Mouse (Mus musculus): ENCODE results near the gene Cpne8.

The Cpne8 gene

DNA sequence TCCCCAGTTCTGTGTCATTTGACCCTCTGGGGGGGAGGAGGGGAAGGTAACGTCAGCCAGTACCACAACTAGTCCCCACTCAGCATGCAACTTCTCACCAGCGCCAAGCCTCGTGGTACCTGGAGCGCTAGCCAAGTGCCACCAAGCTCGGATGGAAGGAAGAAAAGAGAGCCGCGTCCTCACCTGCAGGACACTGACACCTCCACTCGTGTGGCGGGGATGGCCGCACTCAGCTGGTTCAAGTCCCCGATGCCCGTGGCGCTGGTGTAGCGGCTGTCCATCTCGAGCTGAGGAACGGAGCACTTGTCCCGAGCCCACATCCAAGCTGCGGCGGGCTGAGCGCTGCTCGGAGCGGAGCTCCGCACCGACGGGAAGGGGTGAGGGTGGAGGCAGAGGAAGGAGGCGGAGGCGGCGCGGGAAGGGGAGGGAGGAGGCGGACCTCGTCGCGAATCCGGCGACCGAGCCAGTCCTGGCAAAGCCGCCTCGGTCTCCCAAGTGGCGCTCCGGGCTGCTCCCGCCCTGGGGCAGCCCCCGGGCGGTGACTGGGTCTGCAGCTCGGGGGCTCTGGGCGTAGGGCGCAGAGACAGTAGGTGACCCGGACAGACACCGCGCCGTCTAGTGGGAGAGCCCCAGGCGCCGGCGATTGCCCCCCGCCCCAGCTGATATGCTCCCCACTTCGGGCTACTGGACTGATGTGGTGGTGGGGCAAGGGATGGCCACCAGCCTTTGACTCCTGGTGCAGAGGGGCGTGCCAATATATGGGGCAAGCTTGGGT is at the start of gene Cpne8:
Gene Cpne8, minus strand, starts transcription at position 448 of the 775 bp plus-strand sequence.
- peak; percentile 72 to 82 for DNase-seq (ENCODE audit: low spot score in 2 of 2)

GRCm38 (mm10) chr15:90717717-90718116 is 38.5 kb upstream of the Cpne8 start:
- DNase-seq (ENCODE audit: low spot score in 2 of 2) = peak; percentile 6 to 18

GRCm38 (mm10) chr15:90709296-90709695 is 30.1 kb upstream of the Cpne8 start:
- DNase-seq (ENCODE audit: low spot score in 2 of 2) = no peak

GRCm38 (mm10) chr15:90704314-90704713 is 25.1 kb upstream of the Cpne8 start:
- DNase-seq (ENCODE audit: low spot score in 2 of 2) = no peak

DNA sequence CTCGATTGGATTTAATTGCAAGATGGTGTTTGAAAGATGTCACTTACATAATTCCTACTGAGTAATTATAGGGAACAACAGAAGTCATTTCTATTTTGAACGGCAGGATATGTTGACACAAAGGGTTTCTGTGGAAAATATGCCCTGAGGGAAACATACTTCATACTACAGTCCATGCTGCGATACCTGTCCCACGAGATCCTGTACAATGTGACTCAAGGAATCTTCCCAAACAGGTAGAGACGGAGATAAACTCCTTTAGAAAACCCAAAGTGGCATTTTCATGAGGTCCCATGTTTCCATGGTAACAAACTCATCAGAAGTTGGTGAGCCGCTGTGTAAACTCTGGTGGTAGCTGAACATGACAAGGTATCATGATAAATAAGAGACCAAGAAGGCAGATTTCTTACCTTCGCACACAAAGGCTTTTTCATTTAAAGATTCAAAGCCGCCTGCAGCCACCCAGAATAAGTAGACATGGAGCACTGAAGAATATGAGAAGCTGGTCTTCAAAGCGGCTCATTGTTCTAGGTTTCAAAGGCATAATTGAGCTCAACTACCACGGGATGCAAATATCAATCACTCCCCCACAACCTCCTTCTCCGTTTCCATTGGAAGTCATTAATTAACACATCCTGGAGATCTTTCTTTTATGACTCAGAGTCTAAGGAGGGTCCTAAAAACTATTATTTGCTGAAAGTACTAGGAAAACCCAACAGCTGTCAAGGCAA is 24.4 kb upstream of the Cpne8 start:
- DNase-seq (ENCODE audit: low spot score in 2 of 2) = no peak

GRCm38 (mm10) chr15:90686770-90687169 is 7.5 kb upstream of the Cpne8 start:
- no peak for DNase-seq (ENCODE audit: low spot score in 2 of 2)

DNA sequence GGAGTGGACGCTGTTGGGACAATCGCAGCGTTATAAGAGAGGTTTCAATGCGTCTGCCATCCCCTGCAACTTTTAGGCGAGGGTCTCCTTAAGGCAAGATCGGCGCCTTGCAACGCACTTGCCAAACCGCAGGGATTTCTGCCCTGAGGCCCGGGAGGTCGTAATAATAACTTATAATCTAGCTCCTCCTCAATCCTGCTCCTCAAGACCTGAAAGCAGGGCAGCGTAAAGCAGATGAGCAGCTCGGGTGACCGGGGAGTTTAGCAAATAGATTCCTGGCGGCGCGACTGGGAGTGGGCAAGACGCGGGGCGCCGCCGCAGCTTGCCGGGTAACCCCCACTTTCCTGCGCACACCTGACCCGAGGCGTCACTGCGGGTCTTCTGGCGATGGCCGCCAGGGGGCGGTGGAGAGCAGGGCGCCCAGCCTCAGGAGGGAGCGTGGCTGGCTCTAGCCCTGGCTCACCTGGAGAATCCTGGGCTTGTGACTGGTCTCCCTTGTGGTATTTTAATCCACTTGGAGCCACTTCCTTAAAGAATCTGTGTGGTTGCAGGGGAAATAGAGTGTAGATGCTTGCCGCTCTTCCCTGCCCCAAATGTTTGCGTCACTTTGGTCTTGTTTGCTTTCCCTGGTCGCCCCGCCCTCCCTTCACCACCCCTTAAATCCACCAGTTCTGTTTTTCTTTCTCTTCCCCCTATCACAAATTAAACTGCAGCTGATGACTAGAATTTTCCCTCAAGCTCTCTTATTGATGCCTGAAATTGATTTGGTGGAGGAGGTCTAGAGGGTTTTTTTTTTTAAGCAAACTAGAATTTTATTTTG is 738 bp upstream of the Cpne8 start:
- DNase-seq (ENCODE audit: low spot score in 2 of 2) = peak; percentile 57 to 65

DNA sequence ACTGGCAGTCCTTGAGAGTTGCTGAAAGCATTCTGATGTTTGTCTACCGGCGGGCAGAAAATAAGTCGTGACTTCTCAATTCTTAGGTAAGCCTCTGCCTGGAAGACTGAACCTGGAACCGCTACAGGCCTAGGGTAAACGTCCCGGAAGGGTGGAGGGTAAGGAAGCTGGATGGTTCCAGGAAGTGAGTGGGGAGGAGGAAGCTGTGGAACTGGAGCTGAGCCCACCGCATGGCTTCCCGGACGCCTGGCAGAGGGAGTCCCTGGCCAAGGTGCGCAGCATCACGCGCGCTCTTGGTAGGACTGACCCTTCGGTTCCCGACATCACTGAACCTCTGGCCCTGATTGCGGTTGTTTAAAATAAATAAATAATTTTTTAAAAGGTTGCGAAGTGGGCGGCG is 744 bp downstream of the Cpne8 start:
- DNase-seq (ENCODE audit: low spot score in 2 of 2) = peak; percentile 26 to 47

DNA sequence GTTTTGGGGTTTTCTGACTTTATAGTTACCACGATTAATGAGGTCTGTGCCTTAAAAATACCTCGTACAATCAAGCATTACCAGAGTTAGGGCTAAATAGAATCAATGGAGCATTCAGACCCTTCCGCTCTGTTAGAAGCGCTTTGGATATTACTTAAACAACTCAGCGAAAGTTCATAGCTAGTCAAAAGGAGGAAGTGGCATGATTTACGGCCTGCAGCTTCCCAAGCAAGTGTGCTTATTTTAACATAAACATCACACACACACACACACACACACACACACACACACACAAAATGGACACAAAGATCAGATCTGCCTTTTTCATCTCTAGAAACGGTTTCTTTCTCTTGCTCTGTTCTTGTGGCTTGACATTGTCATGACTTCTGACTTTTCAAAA is 9.7 kb downstream of the Cpne8 start:
- DNase-seq (ENCODE audit: low spot score in 2 of 2) = no peak

- DNase-seq (ENCODE audit: low spot score in 2 of 2) = no peak
These were observed 12.3 kb downstream of the Cpne8 start for GRCm38 (mm10) chr15:90666893-90667292.

- no peak for DNase-seq (ENCODE audit: low spot score in 2 of 2)
These were observed 14.6 kb downstream of the Cpne8 start for GRCm38 (mm10) chr15:90664615-90665014.

DNA sequence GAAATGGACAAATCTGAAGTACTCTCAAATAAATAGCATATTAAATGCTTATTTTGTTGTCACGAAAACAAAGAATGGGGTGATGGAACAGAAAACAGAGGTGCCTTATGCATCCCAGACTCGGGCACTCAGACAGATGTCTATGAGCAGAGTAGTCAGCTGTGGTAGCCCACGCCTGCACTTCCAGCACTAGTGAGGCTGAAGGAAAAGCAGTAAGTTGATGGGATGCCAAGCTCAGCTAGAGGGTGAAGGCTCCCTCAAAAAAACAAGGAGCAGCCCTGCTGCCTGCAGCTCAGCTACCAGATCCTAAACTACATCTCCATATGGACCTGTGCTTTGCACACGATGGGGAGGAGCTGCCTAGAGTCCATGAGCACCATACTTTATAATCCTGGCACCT is 15.6 kb downstream of the Cpne8 start:
- no peak for DNase-seq (ENCODE audit: low spot score in 2 of 2)

DNA sequence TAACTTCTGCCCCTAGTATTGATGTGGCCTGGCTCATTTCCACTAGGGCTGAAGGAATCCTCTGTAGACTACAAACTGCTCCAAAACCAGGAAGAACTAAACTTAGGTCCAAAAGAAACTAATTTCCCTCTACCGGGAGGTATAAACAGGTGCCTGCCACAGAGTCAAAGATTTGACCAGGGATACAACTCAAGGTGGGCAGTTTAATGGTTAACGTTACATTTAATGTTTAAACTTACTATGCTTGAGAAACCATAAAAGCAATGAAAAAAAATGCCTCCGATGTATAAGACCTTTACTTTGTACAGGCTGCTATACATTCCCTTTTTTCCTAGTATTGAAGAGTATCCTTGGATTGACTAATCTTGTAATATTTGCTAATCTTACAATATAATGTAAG is 18.5 kb downstream of the Cpne8 start:
- DNase-seq (ENCODE audit: low spot score in 2 of 2) = no peak

DNA sequence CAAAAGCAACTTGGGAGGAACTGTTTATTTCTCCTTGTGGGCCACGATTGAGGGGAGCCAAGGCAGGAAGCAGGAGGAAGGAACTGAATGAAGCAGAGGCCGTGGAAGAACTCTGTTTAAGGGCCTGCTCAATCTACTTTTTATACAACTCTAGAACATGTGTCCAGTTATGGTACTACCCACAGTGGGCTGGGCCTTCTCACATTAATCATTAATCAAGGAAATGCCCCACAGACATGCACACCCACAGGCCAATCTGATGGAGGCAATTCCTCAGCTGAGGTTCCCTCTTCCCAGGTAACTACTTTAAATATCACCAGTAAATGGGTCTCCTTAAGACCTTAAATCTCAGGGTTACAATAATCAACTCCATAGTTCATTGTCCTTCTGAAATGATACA is 21.2 kb downstream of the Cpne8 start:
- no peak for DNase-seq (ENCODE audit: low spot score in 2 of 2)

- DNase-seq (ENCODE audit: low spot score in 2 of 2) = peak; percentile 20 to 44
These were observed 22.7 kb downstream of the Cpne8 start for GRCm38 (mm10) chr15:90656521-90656920.

- no peak for DNase-seq (ENCODE audit: low spot score in 2 of 2)
These were observed 32.1 kb downstream of the Cpne8 start for GRCm38 (mm10) chr15:90647011-90647577.

GRCm38 (mm10) chr15:90646326-90646725 is 32.9 kb downstream of the Cpne8 start:
- no peak for DNase-seq (ENCODE audit: low spot score in 2 of 2)

DNA sequence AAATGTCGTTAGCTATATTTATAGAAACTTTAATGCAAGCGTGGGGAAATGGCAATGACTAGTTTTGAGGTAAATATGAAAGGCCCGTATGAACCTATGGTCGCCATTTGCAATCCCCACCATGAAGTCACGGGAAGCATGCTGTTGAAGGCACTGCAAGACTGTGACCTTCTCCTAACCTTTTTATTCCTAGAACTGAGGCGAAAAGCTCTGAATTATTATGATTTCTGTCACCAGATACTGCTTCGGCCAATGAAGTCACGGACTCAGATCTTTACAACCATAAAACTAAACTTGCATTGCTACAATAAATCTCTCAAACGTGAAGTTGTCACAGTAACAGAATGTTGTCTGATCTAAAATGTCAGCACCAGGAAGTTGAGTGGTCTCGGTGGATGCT is 33.4 kb downstream of the Cpne8 start:
- DNase-seq (ENCODE audit: low spot score in 2 of 2) = no peak

GRCm38 (mm10) chr15:90624201-90624600 is 55.0 kb downstream of the Cpne8 start:
- DNase-seq (ENCODE audit: low spot score in 2 of 2) = no peak

- DNase-seq (ENCODE audit: low spot score in 2 of 2) = no peak
These were observed 57.2 kb downstream of the Cpne8 start for GRCm38 (mm10) chr15:90622005-90622404.

- DNase-seq (ENCODE audit: low spot score in 2 of 2) = no peak
These were observed 59.5 kb downstream of the Cpne8 start for GRCm38 (mm10) chr15:90619736-90620135.
